Mouse (Mus musculus) kidney, embryonic 15.5 days (tissue): ENCODE measurements around the gene Babam2. TPM values are rescaled to one million over a fixed set of nuclear protein-coding genes. Genes with fewer than 3 reads are reported as not detected.

Source experiments
- ATAC-seq: fragments of 200-750 bp; cut with Nextera tagmentation; replicated peaks from 2 replicates; pipeline ENCODE4 v1.8.0; 2017; ENCODE audit warnings: moderate TSS enrichment; ENCODE audit not compliant: low FRiP score
- H3K27ac ChIP-seq: fragments of 300-500 bp; sonication (generic); 2 replicates; pipeline ENCODE4 v1.5.1; 2015; ENCODE audit warnings: mild to moderate bottlenecking, inconsistent platforms
- H3K27me3 ChIP-seq: fragments of 300-500 bp; sonication (generic); 2 replicates; pipeline ENCODE4 v1.6.1; 2015; ENCODE audit warnings: inconsistent platforms
- H3K36me3 ChIP-seq: fragments of 300-500 bp; sonication (generic); 2 replicates; pipeline ENCODE4 v1.6.1; 2015; ENCODE audit warnings: inconsistent platforms
- H3K4me1 ChIP-seq: fragments of 300-500 bp; sonication (generic); 2 replicates; pipeline ENCODE4 v1.6.1; 2015; ENCODE audit warnings: inconsistent platforms
- H3K4me2 ChIP-seq: fragments of 300-500 bp; sonication (generic); 2 replicates; pipeline ENCODE4 v1.6.1; 2015; ENCODE audit warnings: moderate library complexity, mild to moderate bottlenecking, inconsistent platforms
- H3K4me3 ChIP-seq: fragments of 300-500 bp; sonication (generic); replicated peaks from 2 replicates; pipeline ENCODE4 v1.5.1; 2015; ENCODE audit warnings: mild to moderate bottlenecking, inconsistent platforms
- H3K9ac ChIP-seq: fragments of 300-500 bp; sonication (generic); 2 replicates; pipeline ENCODE4 v1.6.1; 2015; ENCODE audit warnings: mild to moderate bottlenecking, inconsistent platforms
- H3K9me3 ChIP-seq: fragments of 300-500 bp; sonication (generic); replicated peaks from 2 replicates; pipeline ENCODE4 v1.6.1; 2016; ENCODE audit warnings: inconsistent platforms
- WGBS: fragments of 180-500 bp; shearing (Covaris S2); methylation state at CpG from one replicate; pipeline ENCODE4 v1.1.7; 2015; ENCODE audit warnings: mixed read lengths; 5-methylcytosine and 5-hydroxymethylcytosine counted together
- polyA plus RNA-seq: library from polyadenylated mRNA; unstranded; fragments of >200 nt; fragmentation: Nextera tagmentation; extraction: Ambion mirVana; gene quantifications from 2 replicates; pipeline ENCODE4 v1.2.1, GENCODE M21; 2015

The Babam2 gene
- polyA plus RNA-seq, 1 experiment from 2014 or later: 83.2 TPM

DNA sequence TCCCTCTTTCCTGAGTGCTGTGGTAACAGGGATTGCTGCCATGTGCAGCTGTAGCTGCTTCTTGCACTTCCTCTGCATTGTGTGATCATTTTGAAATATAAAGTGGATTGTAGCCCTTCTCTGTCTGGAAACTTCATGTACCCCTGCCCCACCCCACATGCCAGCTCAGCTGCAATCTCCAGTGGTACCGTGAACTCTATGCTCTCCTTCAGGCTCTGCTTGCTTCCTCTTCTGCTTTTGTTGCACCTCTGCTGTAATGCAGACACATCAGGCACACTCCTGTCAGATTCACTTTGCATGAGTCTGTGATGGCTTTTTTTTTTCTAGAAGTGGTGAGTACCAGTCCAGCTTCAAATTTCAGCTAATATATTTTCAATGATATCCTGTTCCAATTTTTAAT is 123.7 kb downstream of the Babam2 start:
- Histone ChIP-seq H3K36me3 (no peaks in the 10 kb centered on the region), H3K27me3 (no peaks in the 10 kb centered on the region), H3K4me1 (peaks cover 6% of the 10 kb centered on the region; the same call in 1 of the 2 replicates), H3K27ac (no peak overlapping the region), H3K9ac (no peak overlapping the region), H3K9me3 (no peaks in the 10 kb centered on the region), H3K4me2 (no peak overlapping the region), H3K4me3 (no peak overlapping the region)
- WGBS: 97% methylated on average over 1 of the region's 1 CpGs
- ATAC-seq: no peak

DNA sequence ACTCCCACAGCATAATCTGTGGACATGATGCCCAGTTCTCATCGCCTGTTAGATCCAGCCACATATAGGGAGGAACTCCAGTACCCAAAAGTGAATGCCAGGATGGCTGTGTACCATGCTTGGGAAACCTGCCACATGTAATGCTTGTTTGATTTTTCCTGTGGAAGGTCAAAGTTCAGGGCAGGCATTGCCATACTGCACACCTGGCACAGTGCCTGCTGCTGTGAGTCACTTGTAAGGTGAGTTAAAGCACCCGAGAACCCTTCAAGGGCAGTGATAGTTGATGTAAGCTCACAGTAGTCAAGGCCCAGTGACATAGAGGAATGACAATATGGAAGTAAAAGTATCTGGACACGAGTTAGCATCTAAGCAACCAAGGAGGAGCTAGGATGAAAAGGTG is 126.2 kb downstream of the Babam2 start:
- Histone ChIP-seq H3K9me3 (no peaks in the 10 kb centered on the region), H3K36me3 (no peaks in the 10 kb centered on the region), H3K4me3 (no peak overlapping the region), H3K27me3 (no peaks in the 10 kb centered on the region), H3K9ac (no peak overlapping the region), H3K4me1 (peaks cover 6% of the 10 kb centered on the region; the same call in 1 of the 2 replicates), H3K4me2 (no peak overlapping the region), H3K27ac (no peak overlapping the region)
- ATAC-seq: no peak
- 73% methylated on average over 3 of the region's 3 CpGs for WGBS

DNA sequence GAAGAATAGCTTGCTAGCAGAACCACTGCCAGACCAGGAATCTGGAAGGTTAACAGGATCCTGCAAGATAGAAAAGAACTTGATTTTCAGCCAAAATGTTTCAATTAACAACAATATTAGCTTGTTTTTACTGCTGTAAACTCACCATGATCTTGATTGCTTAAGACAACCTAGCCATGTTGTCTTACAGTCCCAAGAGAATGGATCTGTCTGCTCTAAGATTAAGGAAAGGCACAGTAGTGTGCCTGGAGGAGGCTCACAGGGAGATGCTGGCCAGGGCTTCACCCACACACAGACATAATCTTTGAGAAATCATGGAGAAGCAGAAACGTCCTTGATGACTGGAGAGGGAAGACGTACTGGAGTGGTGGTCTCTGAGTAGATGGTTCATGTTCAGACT is 126.6 kb downstream of the Babam2 start:
- no peak overlapping the region for H3K27ac ChIP-seq
- peaks cover 6% of the 10 kb centered on the region; the same call in 1 of the 2 replicates for H3K4me1 ChIP-seq
- no peak overlapping the region for H3K4me2 ChIP-seq
- no peaks in the 10 kb centered on the region for H3K27me3 ChIP-seq
- WGBS: 57% methylated on average over 2 of the region's 2 CpGs
- ATAC-seq: no peak
- no peak overlapping the region for H3K9ac ChIP-seq
- no peaks in the 10 kb centered on the region for H3K9me3 ChIP-seq
- no peaks in the 10 kb centered on the region for H3K36me3 ChIP-seq
- H3K4me3 ChIP-seq: no peak overlapping the region

DNA sequence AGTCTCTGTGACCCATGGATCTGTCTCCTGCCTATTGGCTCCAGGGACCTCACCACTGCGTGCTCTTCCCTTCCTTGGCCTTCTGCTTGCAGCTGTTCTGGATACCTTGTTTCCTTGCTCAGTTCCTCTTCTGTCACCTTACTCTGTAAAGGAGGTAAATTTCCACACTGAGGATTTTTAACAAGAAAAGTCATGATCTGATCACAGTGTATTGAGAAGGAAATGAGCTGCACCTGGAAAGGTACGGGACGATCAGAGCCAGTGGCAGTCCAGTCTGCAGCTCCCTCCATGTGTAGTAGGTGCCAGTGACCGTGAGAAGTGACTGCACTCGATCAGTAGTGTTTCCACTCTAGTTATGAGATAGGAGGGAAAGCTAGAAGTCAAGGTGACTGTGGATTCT is 129.8 kb downstream of the Babam2 start:
- Histone ChIP-seq H3K27ac (no peak overlapping the region), H3K27me3 (no peaks in the 10 kb centered on the region), H3K4me2 (no peak overlapping the region), H3K9me3 (no peaks in the 10 kb centered on the region), H3K36me3 (no peaks in the 10 kb centered on the region), H3K4me1 (peaks cover 6% of the 10 kb centered on the region; the same call in 1 of the 2 replicates), H3K9ac (no peak overlapping the region), H3K4me3 (no peak overlapping the region)
- WGBS: 88% methylated on average over 5 of the region's 5 CpGs
- ATAC-seq: no peak

DNA sequence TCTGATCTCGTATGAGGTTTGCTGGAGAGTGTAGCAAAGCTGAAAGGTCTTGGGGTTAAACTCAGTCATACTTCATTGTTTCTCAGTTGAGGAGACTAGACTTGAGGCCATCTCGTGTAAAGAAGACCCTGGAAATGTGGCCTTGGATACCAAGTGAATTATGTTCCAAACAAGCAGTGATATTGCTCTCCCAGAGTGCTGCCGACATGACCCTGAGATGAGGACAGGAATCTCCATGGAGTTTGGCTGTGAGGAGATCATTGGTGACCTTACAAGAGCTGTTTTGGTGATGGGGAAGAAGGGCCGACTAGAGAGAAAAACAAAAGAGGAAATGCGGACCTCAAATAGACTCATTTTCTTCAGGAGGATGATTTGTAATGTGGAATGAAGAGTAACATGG is 130.4 kb downstream of the Babam2 start:
- Histone ChIP-seq H3K4me2 (no peak overlapping the region), H3K9me3 (no peaks in the 10 kb centered on the region), H3K27me3 (no peaks in the 10 kb centered on the region), H3K4me3 (no peak overlapping the region), H3K27ac (no peak overlapping the region), H3K4me1 (peaks cover 6% of the 10 kb centered on the region; the same call in 1 of the 2 replicates), H3K9ac (no peak overlapping the region), H3K36me3 (no peaks in the 10 kb centered on the region)
- no peak for ATAC-seq
- WGBS: 83% methylated on average over 5 of the region's 5 CpGs

DNA sequence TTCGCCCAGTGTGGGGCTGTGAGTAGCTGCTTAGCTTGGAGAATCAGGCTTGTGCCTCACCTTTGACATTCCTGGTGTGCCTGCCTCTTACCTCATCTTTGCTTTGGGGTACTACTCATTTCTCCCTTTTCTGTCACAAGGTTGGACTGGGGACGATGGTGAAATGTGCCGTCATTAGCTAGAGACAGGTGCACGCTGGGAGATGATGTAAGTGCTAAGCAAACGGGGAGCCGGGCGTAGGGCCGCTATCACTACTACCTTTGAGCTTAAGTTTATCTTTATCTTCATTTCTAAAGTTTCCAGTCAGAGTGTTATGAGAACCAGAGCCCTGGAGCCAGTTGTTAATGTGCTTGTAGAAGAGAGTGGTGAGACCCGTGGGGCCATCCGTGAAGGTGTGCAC is 131.3 kb downstream of the Babam2 start:
- no peak for ATAC-seq
- Histone ChIP-seq H3K4me1 (peaks cover 2% of the 10 kb centered on the region; the same call in 1 of the 2 replicates), H3K4me2 (no peak overlapping the region), H3K36me3 (no peaks in the 10 kb centered on the region), H3K27me3 (no peaks in the 10 kb centered on the region), H3K9ac (no peak overlapping the region), H3K9me3 (no peaks in the 10 kb centered on the region), H3K27ac (no peak overlapping the region), H3K4me3 (no peak overlapping the region)
- 94% methylated on average over 10 of the region's 10 CpGs for WGBS

DNA sequence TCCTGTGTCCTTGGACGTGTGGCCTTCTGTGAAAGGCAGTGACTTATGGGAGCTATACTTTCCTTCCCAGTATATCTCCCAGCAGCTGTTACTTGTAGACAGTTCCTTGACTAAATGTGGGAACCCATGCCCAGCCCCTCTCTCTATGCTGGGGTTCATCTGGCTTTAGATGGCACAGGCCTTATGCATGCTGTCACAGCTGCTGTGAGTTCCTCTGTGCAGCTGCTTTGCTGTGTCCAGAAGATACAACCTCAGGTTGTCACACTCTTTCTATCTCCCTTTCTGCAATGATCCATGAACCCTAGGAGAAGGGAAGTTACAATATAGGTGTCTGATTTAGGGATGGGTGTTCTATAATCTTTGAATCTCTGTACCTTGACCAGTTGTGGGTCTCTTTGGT is 132.1 kb downstream of the Babam2 start:
- no peaks in the 10 kb centered on the region for H3K27me3 ChIP-seq
- H3K9me3 ChIP-seq: 0 out of 2 replicates have a peak, but pooled peaks cover 2% of the 10 kb centered on the region
- H3K9ac ChIP-seq: no peak overlapping the region
- H3K27ac ChIP-seq: no peak overlapping the region
- H3K4me2 ChIP-seq: no peak overlapping the region
- no peaks in the 10 kb centered on the region for H3K4me1 ChIP-seq
- H3K36me3 ChIP-seq: no peaks in the 10 kb centered on the region
- 51% methylated on average over 1 of the region's 1 CpGs for WGBS
- no peak for ATAC-seq
- no peak overlapping the region for H3K4me3 ChIP-seq

DNA sequence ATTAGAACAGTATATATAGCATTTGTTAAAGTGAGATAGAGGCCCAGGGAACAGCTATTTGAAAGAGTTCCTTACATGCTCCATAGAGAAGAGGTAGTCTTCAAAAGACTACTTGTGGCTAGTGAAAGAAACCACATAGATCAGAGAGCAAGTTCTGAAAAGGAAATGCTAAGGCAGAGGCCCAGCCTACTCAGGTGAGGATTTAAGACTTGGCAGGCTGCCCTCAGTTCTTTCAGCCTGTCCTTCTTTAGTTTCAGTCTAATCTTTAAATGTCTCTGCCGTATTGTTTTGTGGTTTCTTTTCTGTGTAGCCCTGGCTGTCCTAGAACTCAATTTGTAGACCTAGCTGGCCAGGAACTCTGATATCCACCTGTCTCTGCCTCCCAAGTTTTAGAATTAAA is 134.1 kb downstream of the Babam2 start:
- Histone ChIP-seq H3K4me2 (no peak overlapping the region), H3K27ac (no peak overlapping the region), H3K4me1 (no peaks in the 10 kb centered on the region), H3K36me3 (no peaks in the 10 kb centered on the region), H3K4me3 (no peak overlapping the region), H3K9ac (no peak overlapping the region), H3K27me3 (no peaks in the 10 kb centered on the region), H3K9me3 (peaks cover 10% of the 10 kb centered on the region; the same call in 1 of the 2 replicates)
- ATAC-seq: no peak
- 56% methylated on average over 1 of the region's 1 CpGs for WGBS

DNA sequence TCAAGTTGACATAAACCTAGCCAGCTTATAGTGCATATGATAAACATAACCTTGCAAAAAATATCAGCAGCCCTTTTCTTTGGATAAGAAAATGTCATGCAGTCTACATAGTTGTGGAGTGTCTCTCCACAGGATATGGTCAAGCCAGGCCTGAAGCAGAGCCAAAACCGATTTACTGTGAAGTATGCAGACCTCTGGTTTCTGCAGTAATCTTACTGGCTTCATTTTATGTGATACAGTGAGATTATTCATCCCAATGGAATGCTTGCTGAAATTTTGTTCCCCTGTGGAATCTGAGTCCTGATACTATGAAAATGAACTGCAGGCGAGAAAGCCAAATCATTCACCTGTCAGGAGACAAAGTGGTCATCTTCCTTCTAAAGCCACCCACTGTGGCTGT is 138.2 kb downstream of the Babam2 start:
- H3K4me3 ChIP-seq: no peak overlapping the region
- WGBS: 87% methylated on average over 2 of the region's 2 CpGs
- H3K27ac ChIP-seq: 0 out of 2 replicates have a peak overlapping the region, but pooled peaks have one; percentile 7
- H3K36me3 ChIP-seq: no peaks in the 10 kb centered on the region
- no peaks in the 10 kb centered on the region for H3K27me3 ChIP-seq
- no peak overlapping the region for H3K4me2 ChIP-seq
- H3K9ac ChIP-seq: no peak overlapping the region
- no peak for ATAC-seq
- H3K9me3 ChIP-seq: peaks cover 10% of the 10 kb centered on the region; the same call in 1 of the 2 replicates
- H3K4me1 ChIP-seq: peaks cover 2% of the 10 kb centered on the region; the same call in 1 of the 2 replicates

DNA sequence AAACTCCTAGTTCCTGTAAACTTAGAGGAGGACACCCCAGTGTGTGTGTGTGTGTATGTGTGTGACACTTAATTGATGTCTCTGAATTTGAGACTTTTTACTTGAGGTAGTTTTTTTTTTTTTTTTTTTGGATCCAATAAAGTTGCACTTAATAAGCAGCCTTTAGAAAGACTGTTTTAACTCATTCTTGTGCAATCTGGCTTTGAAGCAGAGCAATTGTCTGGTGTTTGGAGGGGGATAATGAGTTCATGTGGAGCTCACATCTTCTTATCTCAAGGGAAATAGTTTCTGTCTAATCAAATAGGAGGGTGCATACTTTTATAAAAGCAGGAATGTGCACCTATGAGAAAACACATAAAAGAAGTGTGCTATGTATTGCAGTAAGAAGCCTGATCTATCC is 142.5 kb downstream of the Babam2 start:
- H3K4me1 ChIP-seq: peaks cover 2% of the 10 kb centered on the region; the same call in 1 of the 2 replicates
- no peak overlapping the region for H3K4me3 ChIP-seq
- H3K36me3 ChIP-seq: no peaks in the 10 kb centered on the region
- H3K4me2 ChIP-seq: no peak overlapping the region
- no peak overlapping the region for H3K9ac ChIP-seq
- no peak for ATAC-seq
- H3K9me3 ChIP-seq: peaks cover 4% of the 10 kb centered on the region; the same call in 1 of the 2 replicates
- no peaks in the 10 kb centered on the region for H3K27me3 ChIP-seq
- peak overlapping the region; percentile 45; the same call in 1 of the 2 replicates for H3K27ac ChIP-seq

DNA sequence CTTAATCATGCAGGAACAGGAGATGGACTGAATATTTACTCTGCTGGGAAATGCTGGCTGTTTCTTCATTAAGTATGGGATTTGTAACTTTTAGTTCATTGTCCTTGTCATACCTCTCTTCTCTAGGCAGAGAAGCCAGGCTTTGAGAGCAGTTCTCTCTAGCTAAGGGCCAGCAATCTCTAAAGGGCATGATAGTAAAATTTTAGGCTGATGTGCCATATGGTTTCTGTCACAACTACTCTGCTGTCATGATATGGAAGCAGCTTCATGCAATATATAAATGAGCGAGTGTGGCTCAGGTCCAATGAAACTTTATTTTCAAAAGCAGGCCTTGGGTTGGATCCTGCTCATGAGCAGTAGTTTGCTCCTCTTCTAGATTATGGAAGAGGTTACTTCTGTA is 142.9 kb downstream of the Babam2 start:
- Histone ChIP-seq H3K4me2 (no peak overlapping the region), H3K4me1 (peaks cover 2% of the 10 kb centered on the region; the same call in 1 of the 2 replicates), H3K9me3 (no peaks in the 10 kb centered on the region), H3K27ac (peak overlapping the region; percentile 45; the same call in 1 of the 2 replicates), H3K4me3 (no peak overlapping the region), H3K36me3 (no peaks in the 10 kb centered on the region), H3K9ac (no peak overlapping the region), H3K27me3 (no peaks in the 10 kb centered on the region)
- no peak for ATAC-seq
- 81% methylated on average over 1 of the region's 1 CpGs for WGBS

DNA sequence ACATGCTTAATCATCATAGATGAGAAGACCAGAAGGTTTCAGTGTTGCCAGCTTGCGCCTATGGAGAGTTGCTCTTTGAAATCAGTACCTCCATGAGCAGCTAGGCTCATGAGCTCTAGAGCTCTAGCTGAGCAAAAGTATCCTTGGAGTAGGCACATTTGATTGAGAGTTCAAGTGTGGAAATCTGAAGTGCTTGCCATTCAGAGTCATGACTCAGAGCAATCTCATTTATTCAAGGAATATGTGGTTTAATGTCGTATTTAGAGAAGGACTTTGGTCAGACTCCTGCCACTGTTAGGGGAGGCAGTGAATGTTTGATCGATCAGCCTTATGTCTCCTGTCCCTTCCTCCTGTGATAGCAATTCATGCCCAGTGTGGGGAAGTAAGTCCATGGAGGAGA is 147.4 kb downstream of the Babam2 start:
- ATAC-seq: no peak
- H3K4me3 ChIP-seq: no peak overlapping the region
- 88% methylated on average over 3 of the region's 3 CpGs for WGBS

DNA sequence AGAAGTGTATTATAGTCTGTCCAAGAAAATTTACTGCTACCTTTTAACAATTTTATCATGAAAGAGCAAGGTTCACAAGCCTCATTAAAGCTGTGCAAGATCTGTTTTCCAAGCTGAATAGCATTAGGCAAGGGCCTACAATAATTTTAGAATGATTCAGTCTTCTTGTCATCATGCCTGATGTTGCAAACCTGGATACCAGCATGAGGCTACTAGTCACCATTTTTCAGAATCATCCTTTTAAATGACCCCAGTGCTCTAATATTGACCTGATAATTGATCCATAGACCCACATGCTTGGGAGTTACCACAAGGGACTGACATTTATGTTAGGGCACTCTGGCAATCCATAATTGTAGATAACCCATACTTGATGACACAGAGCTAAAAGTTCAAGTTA is 149.5 kb downstream of the Babam2 start:
- ATAC-seq: no peak
- H3K9ac ChIP-seq: no peak overlapping the region
- no peak overlapping the region for H3K4me3 ChIP-seq
- no peak overlapping the region for H3K27ac ChIP-seq
- no peaks in the 10 kb centered on the region for H3K9me3 ChIP-seq
- no peaks in the 10 kb centered on the region for H3K36me3 ChIP-seq
- H3K27me3 ChIP-seq: no peaks in the 10 kb centered on the region
- H3K4me1 ChIP-seq: no peaks in the 10 kb centered on the region
- H3K4me2 ChIP-seq: no peak overlapping the region

More for the DNA sequence above, 147.4 kb downstream of the Babam2 start:
- H3K27me3 ChIP-seq: no peaks in the 10 kb centered on the region
- H3K36me3 ChIP-seq: no peaks in the 10 kb centered on the region
- H3K9me3 ChIP-seq: no peaks in the 10 kb centered on the region
- H3K4me2 ChIP-seq: no peak overlapping the region
- no peak overlapping the region for H3K27ac ChIP-seq
- H3K9ac ChIP-seq: no peak overlapping the region
- peaks cover 2% of the 10 kb centered on the region; the same call in 1 of the 2 replicates for H3K4me1 ChIP-seq
